ENCODE assay signal across 8 mouse cellular contexts in genomic region chr11:54522529-54523430, GRCm38 (mm10). TPM values are rescaled to one million over a fixed set of nuclear protein-coding genes. Genes with fewer than 3 reads are reported as not detected.
DNase-seq lines count a peak whose midpoint lies in the region; ATAC-seq and TF ChIP-seq lines count a peak whose summit lies in the region.

Gene Rapgef6, plus strand, starts transcription at chr11:54522847.

- peak within 1 kb of the TSS; percentile 96 for H3K27ac ChIP-seq in embryonic facial prominence, embryonic 13.5 days
- H3K27ac ChIP-seq in kidney, adult 2 months (ENCODE audit: insufficient read depth, low read depth, low read length), result peak within 1 kb of the TSS; percentile 95
- H3K27ac ChIP-seq in limb, embryonic 12.5 days, result peak within 1 kb of the TSS; percentile 92
- peak within 1 kb of the TSS; percentile 91 for H3K27ac ChIP-seq in midbrain, embryonic 15.5 days
- peak within 1 kb of the TSS; percentile 99 for H3K27ac ChIP-seq in spleen, adult 2 months (ENCODE audit: insufficient read depth, low read length)

- peak within 1 kb of the TSS; percentile 78 for H3K4me3 ChIP-seq in embryonic facial prominence, embryonic 13.5 days
- peak within 1 kb of the TSS; percentile 82 for H3K4me3 ChIP-seq in kidney, adult 2 months (ENCODE audit: insufficient read depth, low read depth, low read length)
- H3K4me3 ChIP-seq in limb, embryonic 12.5 days (replicated peaks), result peak within 1 kb of the TSS; percentile 86
- H3K4me3 ChIP-seq in midbrain, embryonic 15.5 days, result peak within 1 kb of the TSS; percentile 87
- peak within 1 kb of the TSS; percentile 89 for H3K4me3 ChIP-seq in spleen, adult 2 months (ENCODE audit: extremely low read depth, insufficient read depth, insufficient read length)

- H3K4me2 ChIP-seq in embryonic facial prominence, embryonic 13.5 days, result peak within 1 kb of the TSS; percentile 71
- H3K4me2 ChIP-seq in limb, embryonic 12.5 days, result peak within 1 kb of the TSS; percentile 66
- peak within 1 kb of the TSS; percentile 71 for H3K4me2 ChIP-seq in midbrain, embryonic 15.5 days

- no peak for TF ChIP-seq CTCF in kidney, adult 2 months (conservative IDR thresholded peaks at IDR 0.05; ENCODE audit: insufficient read depth, insufficient read length, low read depth, low read length)
- no peak for TF ChIP-seq CTCF in spleen, adult 2 months (IDR thresholded peaks at IDR 0.05; ENCODE audit: extremely low read depth, insufficient read depth, insufficient read length, insufficient replicate concordance)

- TF ChIP-seq POLR2A in kidney, adult 2 months (IDR thresholded peaks at IDR 0.05; ENCODE audit: low read depth, low read length), result peak; percentile 91
- TF ChIP-seq POLR2A in spleen, adult 2 months (IDR thresholded peaks at IDR 0.05; ENCODE audit: low read depth, low read length), result peak; percentile 93

- ATAC-seq in embryonic facial prominence, embryonic 13.5 days (ENCODE audit: insufficient number of reproducible peaks, insufficient read depth, low FRiP score, low TSS enrichment, low read depth), result peak; percentile 94
- peak; percentile 96 for ATAC-seq in limb, embryonic 12.5 days (ENCODE audit: insufficient number of reproducible peaks, insufficient read depth, low FRiP score, low TSS enrichment, low read depth)
- peak; percentile 98 for ATAC-seq in midbrain, embryonic 15.5 days (replicated peaks)

- WGBS in embryonic facial prominence, embryonic 13.5 days, result under 1% methylated on average over 73 of the region's 73 CpGs
- under 1% methylated on average over 73 of the region's 73 CpGs for WGBS in kidney, adult 2 months
- under 1% methylated on average over 73 of the region's 73 CpGs for whole genome bisulfite sequencing in limb, embryonic 12.5 days
- WGBS in midbrain, embryonic 15.5 days, result under 1% methylated on average over 73 of the region's 73 CpGs
- WGBS in spleen, adult 2 months, result under 1% methylated on average over 73 of the region's 73 CpGs

- peak; percentile 99 for DNase-seq in 3134 (ENCODE audit: extremely low read depth, insufficient read length, low spot score)
- DNase-seq in adrenal gland, postnatal 36 days, result peak; percentile 98 to 99
- DNase-seq in heart, adult 18-20 months, result peak; percentile 99 to 100
- peak; percentile 99 for DNase-seq in kidney, adult 2 months
- peak; percentile 98 to 99 for DNase-seq in spleen, adult 2 months (ENCODE audit: low read depth in 1 of 2, low spot score in 2 of 2)

- H3K27me3 ChIP-seq in embryonic facial prominence, embryonic 13.5 days, result no peaks in the 10 kb centered on the region
- no peaks in the 10 kb centered on the region for H3K27me3 ChIP-seq in kidney, adult 2 months (replicated peaks; ENCODE audit: control insufficient read depth, insufficient read depth, low read length)
- no peaks in the 10 kb centered on the region for H3K27me3 ChIP-seq in limb, embryonic 12.5 days
- no peaks in the 10 kb centered on the region for H3K27me3 ChIP-seq in midbrain, embryonic 15.5 days (replicated peaks)
- no peaks in the 10 kb centered on the region for H3K27me3 ChIP-seq in spleen, adult 2 months (ENCODE audit: control insufficient read depth, insufficient read depth, low read length)

- no peaks in the 10 kb centered on the region for H3K36me3 ChIP-seq in embryonic facial prominence, embryonic 13.5 days
- no peaks in the 10 kb centered on the region for H3K36me3 ChIP-seq in kidney, adult 2 months (ENCODE audit: control insufficient read depth, insufficient read depth, low read length)
- no peaks in the 10 kb centered on the region for H3K36me3 ChIP-seq in limb, embryonic 12.5 days
- no peaks in the 10 kb centered on the region for H3K36me3 ChIP-seq in midbrain, embryonic 15.5 days (replicated peaks)
- no peaks in the 10 kb centered on the region for H3K36me3 ChIP-seq in spleen, adult 2 months (ENCODE audit: control insufficient read depth, insufficient read depth, low read length)

- H3K4me1 ChIP-seq in embryonic facial prominence, embryonic 13.5 days, result peaks cover 17% of the 10 kb centered on the region
- peaks cover 9% of the 10 kb centered on the region; the same call in 1 of the 2 replicates for H3K4me1 ChIP-seq in kidney, adult 2 months (ENCODE audit: control insufficient read depth, insufficient read depth, low read length)
- H3K4me1 ChIP-seq in limb, embryonic 12.5 days (replicated peaks), result peaks cover 10% of the 10 kb centered on the region
- H3K4me1 ChIP-seq in midbrain, embryonic 15.5 days, result peaks cover 24% of the 10 kb centered on the region
- peaks cover 20% of the 10 kb centered on the region for H3K4me1 ChIP-seq in spleen, adult 2 months (ENCODE audit: control insufficient read depth, insufficient read depth, insufficient read length)

- no peaks in the 10 kb centered on the region for H3K9me3 ChIP-seq in embryonic facial prominence, embryonic 13.5 days
- no peaks in the 10 kb centered on the region for H3K9me3 ChIP-seq in limb, embryonic 12.5 days
- H3K9me3 ChIP-seq in midbrain, embryonic 15.5 days, result no peaks in the 10 kb centered on the region

- H3K9ac ChIP-seq in embryonic facial prominence, embryonic 13.5 days, result peak within 1 kb of the TSS; percentile 87
- H3K9ac ChIP-seq in limb, embryonic 12.5 days (replicated peaks), result peak within 1 kb of the TSS; percentile 88
- peak within 1 kb of the TSS; percentile 72 for H3K9ac ChIP-seq in midbrain, embryonic 15.5 days

RNA-seq across cellular contexts. Expression of gene Rapgef6, which starts in this region (rescaled TPM):
- 10 to 100 TPM; 23.0 to 24.5 TPM for total RNA-seq in adrenal gland, postnatal 36 days (2021)
- polyA plus RNA-seq in embryonic facial prominence, embryonic 13.5 days (2015; fragmentation: Nextera tagmentation; extraction: Ambion mirVana), result 39.0 and 40.5 TPM in 2 replicates
- 10 to 100 TPM; 19.7 to 20.9 TPM for total RNA-seq in heart, adult 18-20 months (2021)
- polyA plus RNA-seq in kidney, adult 2 months (2012; rRNA removed), result 12.1 and 15.9 TPM in 2 replicates
- 33.3 and 37.9 TPM in 2 replicates for polyA plus RNA-seq in limb, embryonic 12.5 days (2016; fragmentation: Nextera tagmentation; extraction: Ambion mirVana)
- polyA plus RNA-seq in midbrain, embryonic 15.5 days (2015; fragmentation: Nextera tagmentation; extraction: Ambion mirVana), result 37.7 and 42.7 TPM in 2 replicates
- polyA plus RNA-seq in spleen, adult 2 months (2012; rRNA removed), result 47.2 and 58.4 TPM in 2 replicates

Comparison
In these comparisons a context has a peak if more than half of its experiments do, and no peak if none do; other contexts are left out.
1. Peak in every context shown above with its lines: DNase-seq, ATAC-seq, H3K4me3 ChIP-seq and H3K27ac ChIP-seq.